Mouse (Mus musculus) liver, adult 2 months (tissue): ENCODE measurements around the gene Fgfr2. TPM values are rescaled to one million over a fixed set of nuclear protein-coding genes. Genes with fewer than 3 reads are reported as not detected.

Experiments
- DNase-seq: peaks from one replicate; pipeline ENCODE4 v3.0.0-alpha.2; 2011; ENCODE audit warnings: low read depth, low spot score; ENCODE audit errors: extremely low read depth
- H3K27ac ChIP-seq: fragments of 200-500 bp; replicated peaks from 2 replicates; pipeline ENCODE4 v1.5.1; 2012; ENCODE audit warnings: low read depth, mild to moderate bottlenecking, control low read depth, inconsistent platforms, low read length; ENCODE audit not compliant: insufficient read depth
- H3K27me3 ChIP-seq: fragments of 200-500 bp; 2 replicates; pipeline ENCODE4 v1.6.1; 2012; ENCODE audit warnings: mild to moderate bottlenecking, moderate library complexity, low read length, inconsistent platforms; ENCODE audit not compliant: control insufficient read depth, insufficient read depth
- H3K36me3 ChIP-seq: fragments of 200-500 bp; 2 replicates; pipeline ENCODE4 v1.6.1; 2012; ENCODE audit warnings: low read length, inconsistent platforms; ENCODE audit not compliant: control insufficient read depth, insufficient read depth
- H3K4me1 ChIP-seq: fragments of 200-500 bp; 2 replicates; pipeline ENCODE4 v1.6.1; 2011; ENCODE audit warnings: low read length; ENCODE audit not compliant: control insufficient read depth, insufficient read depth
- H3K4me3 ChIP-seq: fragments of 200-500 bp; 2 replicates; pipeline ENCODE4 v1.5.1; 2011; ENCODE audit warnings: low read depth, mild to moderate bottlenecking, control low read depth, low read length, moderate library complexity; ENCODE audit not compliant: insufficient read depth
- H3K79me2 ChIP-seq: fragments of 200-500 bp; 2 replicates; pipeline ENCODE4 v1.6.1; 2012; ENCODE audit warnings: inconsistent platforms, mild to moderate bottlenecking, low read length, moderate library complexity; ENCODE audit not compliant: control insufficient read depth, insufficient read depth
- H3K9ac ChIP-seq: fragments of 200-500 bp; 2 replicates; pipeline ENCODE4 v1.6.1; 2012; ENCODE audit warnings: low read depth, mild to moderate bottlenecking, control low read depth, inconsistent platforms, low read length
- CTCF ChIP-seq: fragments of 200-500 bp; IDR thresholded peaks from 2 replicates; pipeline ENCODE4 v1.5.1; 2011; ENCODE audit warnings: low read depth, low read length, control low read depth
- POLR2A ChIP-seq: fragments of 200-500 bp; IDR thresholded peaks from 2 replicates; pipeline ENCODE4 v1.6.1; 2011; ENCODE audit warnings: low read length, control low read depth; ENCODE audit not compliant: insufficient read depth; ENCODE audit errors: extremely low read depth
- WGBS: fragments of 180-500 bp; shearing (Covaris S2); methylation state at CpG from one replicate; pipeline ENCODE4 v1.1.7; 2018; 5-methylcytosine and 5-hydroxymethylcytosine counted together
- polyA plus RNA-seq: library from polyadenylated mRNA; depleted of rRNA; stranded (reverse); fragments of >200 nt; gene quantifications from 2 replicates; pipeline ENCODE4 v1.2.3, GENCODE M21; 2012
- total RNA-seq: library from RNA; depleted of rRNA; stranded (reverse); fragments of >200 nt; gene quantifications from 2 replicates; pipeline ENCODE4 v1.2.3, GENCODE M21; 2014

The Fgfr2 gene
- total and polyA plus RNA-seq, 2 experiments: 16.7 to 35.2 TPM

GRCm38 (mm10) chr7:130773914-130774630, 2349.1 kb downstream of the Fgfr2 start, which contains the start of gene Btbd16:
Gene Btbd16 (plus strand): TSS chr7:130774069.
- Histone ChIP-seq H3K79me2 (no peaks in the 10 kb centered on the region), H3K36me3 (no peaks in the 10 kb centered on the region), H3K27me3 (peaks cover 6% of the 10 kb centered on the region; the same call in 1 of the 2 replicates), H3K4me1 (no peaks in the 10 kb centered on the region), H3K27ac (no peak within 1 kb of the TSS), H3K4me3 (no peak within 1 kb of the TSS), H3K9ac (no peak within 1 kb of the TSS)
- TF ChIP-seq POLR2A: no peak
- TF ChIP-seq CTCF: no peak
- no peak for DNase-seq
- WGBS: 64% methylated on average over 9 of the region's 9 CpGs

DNA sequence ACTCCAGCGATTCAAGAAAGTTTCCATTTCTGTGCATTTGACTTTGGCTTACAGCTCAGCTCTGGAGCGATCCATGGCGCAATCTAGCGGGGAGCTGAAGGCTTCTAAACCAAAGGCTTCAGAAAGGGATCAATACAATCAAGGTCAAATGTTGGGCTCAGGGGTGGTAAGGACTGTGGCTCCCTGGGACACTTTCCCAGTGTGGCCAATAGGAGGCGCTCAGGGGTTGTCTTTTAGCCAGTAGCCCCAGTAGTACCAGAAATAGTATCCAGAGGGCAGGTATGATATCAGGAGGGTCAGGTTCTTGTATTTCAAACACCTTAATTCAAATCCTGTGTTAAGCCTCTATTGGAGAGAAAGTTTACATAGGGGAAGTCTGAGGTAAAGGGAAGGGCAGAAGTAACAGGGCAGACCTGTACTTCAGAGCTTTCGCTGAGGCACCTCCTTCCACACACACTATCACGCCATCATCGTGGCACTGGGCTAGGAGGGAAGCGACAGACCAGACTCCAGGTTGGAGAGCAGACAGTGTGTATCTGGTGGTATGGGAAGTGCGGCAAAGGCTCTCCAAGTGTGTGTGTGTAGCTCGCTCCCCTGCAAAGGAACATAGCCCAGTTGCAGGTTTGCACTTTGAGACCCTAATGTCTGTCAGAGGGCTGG, 2349.8 kb downstream of the Fgfr2 start:
- Histone ChIP-seq H3K4me1 (no peaks in the 10 kb centered on the region), H3K27me3 (peaks cover 5% of the 10 kb centered on the region; the same call in 1 of the 2 replicates), H3K9ac (no peak overlapping the region), H3K27ac (no peak overlapping the region), H3K79me2 (no peaks in the 10 kb centered on the region), H3K4me3 (no peak overlapping the region), H3K36me3 (no peaks in the 10 kb centered on the region)
- WGBS: 52% methylated on average over 11 of the region's 11 CpGs
- peak; percentile 71 for DNase-seq
- no peak for TF ChIP-seq POLR2A
- peak; percentile 70 for TF ChIP-seq CTCF

DNA sequence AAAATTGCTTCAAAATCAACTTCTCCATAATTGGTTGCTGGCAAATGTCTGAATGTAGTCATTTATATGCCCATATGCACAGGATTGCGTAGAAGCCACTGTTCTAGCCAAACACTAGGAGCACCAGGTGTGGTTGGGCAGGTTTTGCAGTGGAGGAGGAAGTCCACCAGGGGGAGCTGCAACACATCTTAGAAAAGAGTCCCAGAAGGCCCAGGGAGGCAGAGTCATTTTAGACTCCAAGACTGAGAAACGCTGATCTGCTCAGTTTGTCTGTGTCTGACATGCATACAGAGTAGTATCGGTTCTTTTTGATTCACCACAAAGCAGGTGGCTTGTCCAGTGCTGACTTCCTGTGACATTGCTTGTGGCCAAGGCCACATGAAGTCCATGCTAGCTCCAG, 2352.4 kb downstream of the Fgfr2 start:
- Histone ChIP-seq H3K9ac (no peak overlapping the region), H3K36me3 (no peaks in the 10 kb centered on the region), H3K79me2 (no peaks in the 10 kb centered on the region), H3K27ac (no peak overlapping the region), H3K4me1 (no peaks in the 10 kb centered on the region), H3K27me3 (peaks cover 4% of the 10 kb centered on the region; the same call in 1 of the 2 replicates), H3K4me3 (no peak overlapping the region)
- peak; percentile 47 for DNase-seq
- 21% methylated on average over 3 of the region's 3 CpGs for WGBS
- TF ChIP-seq POLR2A: no peak
- peak; percentile 81 for TF ChIP-seq CTCF

DNA sequence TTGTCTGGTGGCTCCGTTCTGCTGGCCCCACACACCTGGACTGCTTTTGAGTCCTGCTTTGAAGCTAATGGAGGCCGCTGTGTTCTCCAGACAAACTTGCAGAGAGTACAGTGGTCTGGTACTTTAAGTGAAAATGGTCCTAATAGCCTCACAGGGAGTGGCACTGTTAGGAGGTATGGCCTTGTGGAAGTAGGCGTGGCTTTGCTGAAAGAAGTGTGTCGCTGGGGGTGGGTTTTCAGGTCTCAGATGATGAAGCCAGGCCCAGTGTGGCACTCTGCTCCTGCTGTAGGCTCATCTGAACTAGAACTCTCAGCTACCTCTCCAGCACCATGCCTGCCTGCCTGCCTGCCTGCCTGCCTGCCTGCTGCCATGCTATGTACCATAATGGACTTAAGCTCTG, 2355.0 kb downstream of the Fgfr2 start:
- no peak overlapping the region for H3K4me3 ChIP-seq
- peaks cover 10% of the 10 kb centered on the region; the same call in 1 of the 2 replicates for H3K36me3 ChIP-seq
- no peak for DNase-seq
- no peak overlapping the region for H3K9ac ChIP-seq
- H3K27me3 ChIP-seq: no peaks in the 10 kb centered on the region
- H3K4me1 ChIP-seq: no peaks in the 10 kb centered on the region
- H3K79me2 ChIP-seq: no peaks in the 10 kb centered on the region
- no peak for TF ChIP-seq CTCF
- no peak for TF ChIP-seq POLR2A
- no peak overlapping the region for H3K27ac ChIP-seq
- WGBS: 91% methylated on average over 4 of the region's 4 CpGs

GRCm38 (mm10) chr7:130766411-130767170, 2356.6 kb downstream of the Fgfr2 start:
- no peak overlapping the region for H3K4me3 ChIP-seq
- peaks cover 10% of the 10 kb centered on the region; the same call in 1 of the 2 replicates for H3K36me3 ChIP-seq
- 79% methylated on average over 30 of the region's 30 CpGs for WGBS
- no peak overlapping the region for H3K27ac ChIP-seq
- no peaks in the 10 kb centered on the region for H3K27me3 ChIP-seq
- H3K79me2 ChIP-seq: no peaks in the 10 kb centered on the region
- TF ChIP-seq CTCF (no peak), POLR2A (no peak)
- no peak for DNase-seq
- no peak overlapping the region for H3K9ac ChIP-seq
- H3K4me1 ChIP-seq: no peaks in the 10 kb centered on the region
